Mouse (Mus musculus): Measurements from ENCODE around the gene Celsr3. TPM values are rescaled to one million over a fixed set of nuclear protein-coding genes. Genes with fewer than 3 reads are reported as not detected.

Gene Celsr3
- polyA plus RNA-seq, 1 experiment from 2014 or later, result 1.2 TPM

DNA sequence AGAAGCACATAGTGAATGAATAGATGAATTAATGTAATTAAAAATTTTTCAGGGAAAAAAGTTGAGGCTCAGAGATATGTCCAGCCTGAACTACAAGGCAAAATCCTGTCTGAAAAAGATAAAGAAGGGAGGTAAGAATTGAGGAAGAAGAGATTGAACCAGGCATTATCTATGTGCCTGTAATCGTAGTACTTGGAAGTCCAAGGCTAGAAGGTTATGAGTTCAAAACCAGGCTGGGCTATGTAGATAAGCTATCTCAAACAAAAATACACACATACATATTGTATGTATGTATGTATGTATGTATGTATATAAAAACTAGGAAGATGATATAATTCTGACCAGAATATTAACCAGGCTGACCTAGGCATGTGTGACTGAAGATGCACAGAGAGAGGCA, 33.8 kb upstream of the Celsr3 start:
- Histone ChIP-seq H3K4me3 (replicated peaks) (no peak overlapping the region), H3K36me3 (peaks cover 3% of the 10 kb centered on the region), H3K9ac (no peak overlapping the region), H3K9me3 (no peaks in the 10 kb centered on the region), H3K4me1 (peaks cover 37% of the 10 kb centered on the region), H3K27ac (no peak overlapping the region), H3K4me2 (no peak overlapping the region), H3K27me3 (replicated peaks) (no peaks in the 10 kb centered on the region)
- no peak for ATAC-seq (ENCODE audit: insufficient read depth, low FRiP score, low read depth)
- WGBS, result 70% methylated on average over 1 of the region's 1 CpGs

DNA sequence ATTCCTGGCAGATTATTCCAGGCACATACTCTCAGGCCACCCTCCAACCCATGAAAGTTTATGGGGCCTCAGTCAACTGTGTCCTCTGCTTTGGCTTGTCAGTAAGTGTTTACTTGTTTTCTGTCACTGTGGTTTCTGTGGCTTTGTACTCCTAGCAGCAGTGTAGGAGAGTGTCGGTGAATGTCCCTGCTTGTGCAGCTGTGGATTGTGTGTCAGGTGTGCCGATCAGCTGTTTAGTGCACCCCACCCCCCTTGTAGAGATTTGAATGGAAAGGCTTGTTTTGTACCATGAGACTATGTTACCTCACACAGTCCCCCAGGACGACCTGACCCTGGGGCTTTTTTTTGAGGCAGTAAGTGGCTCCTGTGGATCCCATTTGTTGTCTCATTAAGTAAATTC, 33.4 kb upstream of the Celsr3 start:
- Histone ChIP-seq H3K4me2 (no peak overlapping the region), H3K4me3 (replicated peaks) (no peak overlapping the region), H3K4me1 (peaks cover 37% of the 10 kb centered on the region), H3K9ac (no peak overlapping the region), H3K36me3 (peaks cover 8% of the 10 kb centered on the region), H3K27me3 (replicated peaks) (no peaks in the 10 kb centered on the region), H3K9me3 (no peaks in the 10 kb centered on the region), H3K27ac (no peak overlapping the region)
- no peak for ATAC-seq (ENCODE audit: insufficient read depth, low FRiP score, low read depth)
- WGBS, result 45% methylated on average over 3 of the region's 3 CpGs

DNA sequence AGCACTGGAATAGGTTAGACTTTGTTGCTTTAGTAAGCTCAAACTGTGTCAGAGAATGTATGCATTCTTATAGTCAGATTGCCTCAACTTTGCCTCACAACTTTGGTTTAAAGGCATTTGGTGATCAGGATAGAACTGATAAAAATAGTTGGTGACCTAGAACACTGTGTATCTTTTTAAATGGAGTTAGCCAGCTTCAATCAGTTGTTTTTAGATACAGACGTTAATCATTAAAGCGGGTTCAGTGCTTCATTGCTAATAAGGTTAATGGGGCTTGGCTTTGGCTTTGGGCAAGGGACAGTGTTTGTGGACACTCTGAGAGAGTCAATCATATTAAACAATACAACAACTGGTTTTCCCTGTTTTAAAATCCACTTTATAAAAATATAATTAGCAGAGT, 30.8 kb upstream of the Celsr3 start:
- peaks cover 29% of the 10 kb centered on the region for H3K36me3 ChIP-seq
- no peak overlapping the region for H3K4me3 ChIP-seq (replicated peaks)
- H3K27ac ChIP-seq, result peak overlapping the region; percentile 33; the same call in 1 of the 2 replicates
- H3K9ac ChIP-seq, result no peak overlapping the region
- no peaks in the 10 kb centered on the region for H3K27me3 ChIP-seq (replicated peaks)
- WGBS, result 59% methylated on average over 2 of the region's 2 CpGs
- peak overlapping the region; percentile 39; the same call in 1 of the 2 replicates for H3K4me2 ChIP-seq
- no peak for ATAC-seq (ENCODE audit: insufficient read depth, low FRiP score, low read depth)
- H3K9me3 ChIP-seq, result no peaks in the 10 kb centered on the region
- peaks cover 25% of the 10 kb centered on the region for H3K4me1 ChIP-seq

DNA sequence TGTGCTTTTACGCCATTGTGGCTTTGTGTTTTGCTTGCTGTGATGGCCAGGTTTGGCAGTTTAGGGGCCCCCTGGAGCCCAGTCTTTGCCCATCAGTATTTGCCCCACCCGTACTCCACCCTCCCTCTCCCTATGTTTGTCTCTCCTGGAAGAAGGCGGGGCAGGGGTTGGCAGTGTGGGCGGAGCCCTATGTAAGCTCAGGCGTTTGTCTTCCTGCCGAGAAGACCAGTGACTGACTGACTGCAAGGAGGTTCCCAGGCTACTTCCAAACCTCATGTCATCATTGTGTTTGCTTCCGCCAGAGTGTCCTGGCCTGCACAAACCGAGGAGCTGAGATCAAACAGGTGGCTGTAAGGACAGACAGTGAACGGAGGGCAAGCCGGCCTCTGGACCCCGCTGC, 30.4 kb upstream of the Celsr3 start:
- 35% methylated on average over 11 of the region's 11 CpGs for WGBS
- Histone ChIP-seq H3K27me3 (replicated peaks) (no peaks in the 10 kb centered on the region), H3K27ac (peak overlapping the region; percentile 73), H3K9ac (no peak overlapping the region), H3K36me3 (peaks cover 29% of the 10 kb centered on the region), H3K4me1 (peaks cover 25% of the 10 kb centered on the region), H3K4me3 (replicated peaks) (no peak overlapping the region; the same call in 1 of the 2 replicates), H3K9me3 (no peaks in the 10 kb centered on the region), H3K4me2 (peak overlapping the region; percentile 39)
- peak; percentile 85 for ATAC-seq (ENCODE audit: insufficient read depth, low FRiP score, low read depth)

DNA sequence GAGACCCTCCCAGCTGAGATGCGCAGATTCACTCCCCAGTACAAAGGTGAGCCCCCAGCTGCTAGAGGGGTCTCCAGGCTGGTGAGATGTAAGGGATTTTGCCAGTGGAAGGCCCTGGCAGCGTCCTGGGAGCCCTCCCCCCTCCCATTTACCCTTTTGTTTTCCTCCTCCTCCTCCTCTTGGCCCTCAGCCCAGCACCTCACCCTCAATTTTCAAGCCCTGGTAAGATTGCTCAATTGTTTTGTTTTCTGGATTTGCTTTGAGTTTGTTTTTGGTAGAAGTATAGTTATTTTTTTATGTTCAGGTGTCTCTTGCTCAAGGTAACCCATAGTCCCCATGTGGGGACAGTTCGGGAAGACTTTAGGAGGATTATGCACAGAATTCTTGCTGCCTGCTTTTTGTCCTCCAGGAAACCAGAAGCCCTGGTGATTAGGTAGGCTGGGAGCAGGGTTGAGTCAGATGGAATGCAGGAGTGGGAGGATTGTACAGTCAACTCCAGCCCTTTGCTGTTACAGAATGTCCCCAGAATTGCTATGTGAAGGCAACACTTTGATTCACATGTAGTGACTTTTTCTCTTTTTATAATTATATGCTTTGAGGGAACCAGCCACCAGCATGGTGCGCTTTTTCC, 29.7 kb upstream of the Celsr3 start:
- H3K36me3 ChIP-seq, result peaks cover 29% of the 10 kb centered on the region
- peak overlapping the region; percentile 39 for H3K4me2 ChIP-seq
- H3K9me3 ChIP-seq, result no peaks in the 10 kb centered on the region
- no peak overlapping the region for H3K9ac ChIP-seq
- H3K4me1 ChIP-seq, result peaks cover 25% of the 10 kb centered on the region
- H3K27me3 ChIP-seq (replicated peaks), result no peaks in the 10 kb centered on the region
- no peak overlapping the region; the same call in 1 of the 2 replicates for H3K4me3 ChIP-seq (replicated peaks)
- no peak for ATAC-seq (ENCODE audit: insufficient read depth, low FRiP score, low read depth)
- peak overlapping the region; percentile 73 for H3K27ac ChIP-seq
- WGBS, result 81% methylated on average over 4 of the region's 4 CpGs

DNA sequence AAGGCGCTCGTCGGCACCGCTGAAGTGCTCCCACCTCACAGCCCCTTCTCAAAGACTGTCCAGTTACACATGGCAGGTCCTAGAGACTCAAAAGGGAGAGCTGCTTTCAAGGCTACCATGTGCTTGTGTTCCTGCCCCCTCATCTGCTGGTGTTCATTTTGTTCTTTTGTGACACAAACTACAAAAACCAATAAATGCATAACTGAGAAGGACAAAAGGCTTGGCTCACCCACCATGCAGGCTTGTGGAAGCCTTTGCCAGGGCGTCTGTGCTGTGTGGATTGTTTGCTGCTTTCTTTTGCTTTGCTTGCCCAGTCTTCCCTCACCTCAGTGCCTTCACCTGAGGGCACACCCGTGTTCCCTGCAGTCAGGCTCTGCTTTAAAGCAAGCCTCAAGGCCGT, 28.6 kb upstream of the Celsr3 start:
- Histone ChIP-seq H3K4me3 (replicated peaks) (no peak overlapping the region), H3K4me2 (no peak overlapping the region), H3K9ac (no peak overlapping the region), H3K9me3 (no peaks in the 10 kb centered on the region), H3K27ac (no peak overlapping the region), H3K27me3 (replicated peaks) (no peaks in the 10 kb centered on the region), H3K4me1 (peaks cover 25% of the 10 kb centered on the region), H3K36me3 (peaks cover 29% of the 10 kb centered on the region)
- ATAC-seq (ENCODE audit: insufficient read depth, low FRiP score, low read depth), result no peak
- 82% methylated on average over 7 of the region's 7 CpGs for WGBS

DNA sequence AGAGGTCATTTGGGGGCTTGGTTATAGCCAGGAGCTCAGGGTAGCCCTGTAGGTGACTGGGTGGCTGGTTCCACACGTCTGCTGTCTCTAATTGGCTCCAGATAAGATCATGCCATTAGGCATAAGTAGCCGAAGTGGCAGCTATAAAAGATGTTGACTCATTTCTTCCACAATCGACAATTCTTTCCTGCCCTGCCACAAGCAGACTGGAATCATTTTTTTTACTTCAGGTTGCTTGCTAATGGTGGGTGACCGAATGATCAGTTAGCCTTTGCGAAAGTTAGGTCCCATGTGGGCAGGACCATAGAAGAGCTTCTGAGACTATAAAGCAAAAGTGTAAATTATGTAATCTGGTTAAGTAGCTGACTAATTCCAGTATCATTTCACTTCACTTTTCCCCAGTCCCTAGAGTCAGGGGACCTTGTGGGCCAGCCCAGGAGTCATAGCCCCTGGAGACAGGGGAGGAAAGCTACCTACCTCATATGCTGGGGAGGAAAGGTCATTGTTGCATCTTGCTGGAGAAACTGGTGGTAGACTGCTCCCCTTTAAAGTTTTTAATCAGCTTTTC, 27.5 kb upstream of the Celsr3 start:
- Histone ChIP-seq H3K36me3 (peaks cover 29% of the 10 kb centered on the region), H3K9me3 (no peaks in the 10 kb centered on the region), H3K4me1 (peaks cover 22% of the 10 kb centered on the region), H3K27me3 (replicated peaks) (no peaks in the 10 kb centered on the region), H3K4me2 (no peak overlapping the region), H3K27ac (no peak overlapping the region), H3K4me3 (replicated peaks) (no peak overlapping the region), H3K9ac (no peak overlapping the region)
- 75% methylated on average over 5 of the region's 5 CpGs for WGBS
- ATAC-seq (ENCODE audit: insufficient read depth, low FRiP score, low read depth), result no peak

DNA sequence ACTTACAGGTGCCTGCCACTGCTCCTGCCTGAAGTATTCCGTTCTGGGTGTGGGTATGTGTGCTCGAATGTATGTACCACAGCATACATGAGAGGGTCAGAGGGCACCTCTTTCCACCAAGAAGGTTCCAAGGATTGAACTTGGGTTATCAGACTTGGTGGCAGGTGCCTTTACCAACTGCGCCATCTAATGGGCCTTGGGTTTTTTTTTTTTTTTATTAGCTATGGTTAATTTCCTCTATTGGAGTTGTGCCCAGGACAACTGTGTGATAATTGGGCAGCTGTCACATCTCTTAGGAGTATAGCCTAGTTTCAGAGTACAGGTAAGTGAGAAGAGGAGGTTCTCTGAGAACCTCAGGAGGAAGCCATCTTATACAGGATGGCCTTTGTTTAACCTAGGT, 26.6 kb upstream of the Celsr3 start:
- no peaks in the 10 kb centered on the region for H3K9me3 ChIP-seq
- no peaks in the 10 kb centered on the region for H3K27me3 ChIP-seq (replicated peaks)
- H3K4me2 ChIP-seq, result no peak overlapping the region
- H3K4me3 ChIP-seq (replicated peaks), result no peak overlapping the region
- H3K36me3 ChIP-seq, result peaks cover 36% of the 10 kb centered on the region
- H3K4me1 ChIP-seq, result peaks cover 14% of the 10 kb centered on the region
- no peak for ATAC-seq (ENCODE audit: insufficient read depth, low FRiP score, low read depth)
- no peak overlapping the region for H3K9ac ChIP-seq
- 75% methylated on average over 3 of the region's 3 CpGs for WGBS
- H3K27ac ChIP-seq, result no peak overlapping the region

DNA sequence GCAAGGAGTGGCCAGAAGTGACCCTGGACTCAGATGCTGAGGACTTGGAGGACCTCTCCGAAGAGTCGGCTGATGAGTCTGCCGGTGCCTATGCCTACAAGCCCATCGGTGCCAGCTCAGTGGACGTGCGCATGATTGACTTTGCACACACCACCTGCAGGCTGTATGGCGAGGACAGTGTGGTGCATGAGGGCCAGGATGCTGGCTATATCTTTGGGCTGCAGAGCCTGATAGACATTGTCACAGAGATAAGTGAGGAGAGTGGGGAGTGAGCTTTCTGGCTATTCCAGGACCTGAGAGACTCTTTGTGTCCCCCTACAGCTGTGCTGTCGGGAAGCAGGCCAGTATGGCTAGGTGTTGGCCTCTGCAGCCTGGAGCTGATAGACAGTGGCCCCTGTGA, 20.4 kb upstream of the Celsr3 start:
- WGBS, result 85% methylated on average over 8 of the region's 8 CpGs
- Histone ChIP-seq H3K4me2 (no peak overlapping the region), H3K4me1 (peaks cover 23% of the 10 kb centered on the region), H3K9me3 (no peaks in the 10 kb centered on the region), H3K9ac (no peak overlapping the region), H3K36me3 (peaks cover 25% of the 10 kb centered on the region), H3K27me3 (replicated peaks) (no peaks in the 10 kb centered on the region), H3K4me3 (replicated peaks) (no peak overlapping the region), H3K27ac (no peak overlapping the region)
- no peak for ATAC-seq (ENCODE audit: insufficient read depth, low FRiP score, low read depth)

DNA sequence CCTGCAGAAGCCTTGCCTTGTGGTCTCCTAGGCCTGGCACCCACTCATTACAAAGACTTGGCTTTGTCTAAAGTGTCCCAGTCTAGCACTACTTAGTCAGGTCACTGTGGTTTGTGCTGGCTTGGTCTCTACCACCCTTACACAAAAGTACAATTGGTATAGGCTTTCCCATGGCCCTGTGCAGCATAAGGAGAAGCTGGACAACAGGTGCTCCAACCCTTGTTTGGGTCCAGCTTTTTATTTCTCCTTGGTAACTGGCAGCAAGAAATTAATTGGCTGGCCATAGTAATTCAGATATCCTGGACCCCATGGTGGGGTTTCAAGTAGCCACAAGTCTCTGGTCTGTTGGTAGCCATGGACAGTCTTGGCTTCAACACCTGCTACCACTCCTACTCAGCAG, 19.7 kb upstream of the Celsr3 start:
- H3K4me2 ChIP-seq, result no peak overlapping the region
- no peak overlapping the region for H3K4me3 ChIP-seq (replicated peaks)
- H3K27ac ChIP-seq, result no peak overlapping the region
- no peaks in the 10 kb centered on the region for H3K9me3 ChIP-seq
- no peaks in the 10 kb centered on the region for H3K27me3 ChIP-seq (replicated peaks)
- no peak for ATAC-seq (ENCODE audit: insufficient read depth, low FRiP score, low read depth)
- no peak overlapping the region for H3K9ac ChIP-seq
- H3K36me3 ChIP-seq, result peaks cover 25% of the 10 kb centered on the region
- peaks cover 23% of the 10 kb centered on the region for H3K4me1 ChIP-seq

DNA sequence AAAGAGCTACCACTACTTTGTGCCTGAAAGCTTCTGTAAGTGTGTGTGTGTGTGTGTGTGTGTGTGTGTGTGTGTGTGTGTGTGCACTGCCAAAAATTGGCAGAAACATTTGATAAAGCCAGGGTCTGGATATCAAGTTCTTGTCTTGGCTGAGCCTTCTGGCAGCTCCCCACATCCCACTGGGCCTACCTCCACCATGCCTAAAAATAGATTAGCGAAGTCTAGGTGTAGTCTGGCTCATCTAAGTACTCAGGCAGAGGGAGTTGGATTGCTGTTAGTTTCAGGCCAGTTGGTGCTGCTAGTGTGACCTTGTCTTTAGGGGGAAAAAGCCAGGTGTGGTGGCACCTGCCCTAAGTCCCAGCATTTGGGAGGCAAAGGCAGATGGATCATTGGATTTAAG, 19.3 kb upstream of the Celsr3 start:
- Histone ChIP-seq H3K4me3 (replicated peaks) (no peak overlapping the region), H3K27me3 (replicated peaks) (no peaks in the 10 kb centered on the region), H3K4me2 (no peak overlapping the region), H3K36me3 (peaks cover 28% of the 10 kb centered on the region), H3K4me1 (peaks cover 23% of the 10 kb centered on the region), H3K9me3 (no peaks in the 10 kb centered on the region), H3K27ac (no peak overlapping the region), H3K9ac (no peak overlapping the region)
- 67% methylated on average over 1 of the region's 1 CpGs for WGBS
- ATAC-seq (ENCODE audit: insufficient read depth, low FRiP score, low read depth), result no peak

DNA sequence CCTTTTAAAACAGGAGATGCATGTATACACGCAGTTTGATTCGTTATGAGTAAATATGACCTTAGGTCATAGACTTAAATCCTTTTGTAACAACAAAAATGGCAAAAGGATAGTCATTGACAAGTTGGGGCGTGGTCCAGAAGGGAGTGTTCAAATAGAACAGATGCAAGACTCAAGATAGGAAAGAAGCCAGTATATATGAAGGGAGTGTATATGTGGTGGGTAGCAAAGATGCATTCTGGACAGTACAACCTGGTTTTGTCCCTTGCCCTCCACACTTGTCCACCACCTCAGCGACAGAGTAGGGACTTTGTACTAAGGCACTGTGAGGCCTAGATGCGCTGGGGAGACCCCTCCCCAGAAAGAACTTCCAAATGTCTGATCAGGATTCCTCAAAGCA, 18.4 kb upstream of the Celsr3 start:
- no peak overlapping the region for H3K4me2 ChIP-seq
- no peak overlapping the region for H3K4me3 ChIP-seq (replicated peaks)
- ATAC-seq (ENCODE audit: insufficient read depth, low FRiP score, low read depth), result peak; percentile 47; the same call in 1 of the 2 replicates
- H3K36me3 ChIP-seq, result peaks cover 36% of the 10 kb centered on the region
- no peaks in the 10 kb centered on the region for H3K9me3 ChIP-seq
- H3K9ac ChIP-seq, result no peak overlapping the region
- H3K27me3 ChIP-seq (replicated peaks), result no peaks in the 10 kb centered on the region
- H3K4me1 ChIP-seq, result peaks cover 23% of the 10 kb centered on the region
- 61% methylated on average over 5 of the region's 5 CpGs for WGBS
- 0 out of 2 replicates have a peak overlapping the region, but pooled peaks have one; percentile 17 for H3K27ac ChIP-seq
